Mouse (Mus musculus) telencephalon, adult 2 months (tissue): ENCODE measurements at regions not wholly inside any gene's neighbourhood (a gene's known extent, or its start where the extent isn't known, plus 50 kb on each side); places are given as distances from the start of the nearest gene placed in this dataset.

Experiments
- DNase-seq: peaks from one replicate; pipeline ENCODE4 v3.0.0-alpha.2; 2011; ENCODE audit warnings: low read depth, low spot score

DNA sequence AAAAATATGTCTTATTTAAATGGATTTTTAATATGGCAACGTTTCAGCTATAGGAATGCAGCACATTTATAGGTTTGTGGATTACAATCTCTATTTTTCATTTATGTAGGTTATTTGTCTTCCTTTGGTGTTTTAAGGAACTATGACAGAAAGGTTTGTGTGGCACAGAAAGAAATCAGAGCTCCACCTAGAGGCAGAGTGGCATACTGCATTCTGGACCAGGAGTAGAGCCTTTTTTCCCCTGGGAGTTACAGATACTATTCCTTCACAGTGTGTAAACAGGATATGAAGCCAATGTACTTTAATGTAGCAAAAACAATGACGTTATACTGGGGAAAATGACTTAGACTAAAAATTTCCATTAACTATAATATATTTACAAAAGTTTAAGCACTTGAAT lies 94.9 kb upstream of the St8sia4 start:
- DNase-seq = peak; percentile 40

DNA sequence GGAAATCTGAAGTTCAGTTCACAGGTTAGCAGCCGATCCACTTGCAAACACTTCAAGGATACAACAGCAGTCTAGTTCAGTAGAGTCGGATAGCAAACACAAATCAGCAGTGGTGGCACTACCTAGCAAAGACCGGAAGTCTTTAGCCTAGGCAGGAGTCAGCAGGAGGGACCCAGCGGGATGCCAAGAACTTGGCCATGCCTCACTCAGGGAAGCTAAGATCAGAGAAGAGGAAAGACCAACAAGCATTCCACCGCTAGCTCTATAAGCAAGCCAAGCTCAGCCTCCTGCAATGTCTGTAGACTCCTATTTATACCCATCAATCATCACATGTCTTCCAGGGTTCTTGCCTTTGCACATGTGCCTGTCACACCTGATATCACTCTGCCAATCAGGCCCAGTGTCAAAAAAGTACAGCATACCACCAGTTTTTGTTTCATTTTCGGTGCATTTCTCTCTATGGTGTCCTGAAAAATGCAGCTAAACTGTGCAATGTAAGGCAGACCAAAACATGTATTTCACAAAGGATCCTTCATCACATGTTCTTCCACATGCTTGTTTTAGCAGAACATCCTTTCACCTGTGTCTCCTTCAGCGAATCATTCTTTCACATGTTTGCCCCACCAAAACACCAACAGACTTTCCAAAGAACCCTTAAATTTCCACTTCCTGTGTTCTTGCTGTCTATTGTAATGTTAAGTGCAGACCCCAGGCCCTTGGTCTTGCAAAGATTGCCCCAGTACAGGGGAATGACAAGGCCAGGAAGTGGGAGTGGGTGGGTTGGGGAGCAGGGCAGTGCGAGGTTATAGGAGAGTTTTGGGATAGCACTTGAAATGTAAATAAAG lies 86.9 kb upstream of the St8sia4 start:
- no peak for DNase-seq

DNA sequence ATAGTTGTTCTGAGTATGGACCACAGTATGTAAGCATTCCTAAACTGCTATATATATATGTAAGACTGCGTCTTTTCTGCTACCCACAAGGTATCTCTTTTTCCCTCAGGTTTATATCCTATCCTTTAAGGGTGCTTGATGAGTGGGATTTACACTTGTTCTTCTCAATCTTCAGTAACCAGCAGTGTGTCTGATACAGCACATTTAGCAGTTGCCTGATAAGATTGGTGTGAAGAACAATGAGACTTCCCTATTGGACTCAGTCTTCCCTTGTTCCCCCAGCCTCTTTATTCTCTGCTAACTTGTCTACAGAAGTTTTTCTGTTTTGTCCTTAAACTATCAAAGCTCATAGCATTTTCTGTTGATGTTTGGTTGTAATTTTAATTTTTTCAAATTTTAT lies 86.1 kb upstream of the St8sia4 start:
- DNase-seq = no peak

GRCm38 (mm10) chr1:95748940-95749339 lies 81.6 kb upstream of the St8sia4 start:
- DNase-seq = no peak

DNA sequence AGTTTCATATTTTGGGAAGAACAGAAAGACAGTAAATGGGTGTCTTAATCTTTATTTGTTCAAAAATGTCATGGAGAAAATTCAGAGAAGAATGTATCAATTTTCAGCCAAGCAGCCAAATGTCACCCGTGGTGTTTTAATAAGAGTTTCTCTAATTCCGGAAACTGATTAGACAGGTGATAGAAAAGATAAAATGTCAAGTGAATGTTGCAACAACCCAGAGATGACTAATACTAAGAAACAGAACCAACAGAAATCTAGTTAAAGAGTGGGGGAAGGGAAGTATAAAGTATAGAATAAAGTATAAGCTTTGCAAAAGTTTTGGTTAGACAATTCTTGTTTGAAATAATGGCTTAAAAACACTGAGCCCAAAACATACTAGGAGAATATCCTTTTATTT lies 79.9 kb upstream of the St8sia4 start:
- no peak for DNase-seq

DNA sequence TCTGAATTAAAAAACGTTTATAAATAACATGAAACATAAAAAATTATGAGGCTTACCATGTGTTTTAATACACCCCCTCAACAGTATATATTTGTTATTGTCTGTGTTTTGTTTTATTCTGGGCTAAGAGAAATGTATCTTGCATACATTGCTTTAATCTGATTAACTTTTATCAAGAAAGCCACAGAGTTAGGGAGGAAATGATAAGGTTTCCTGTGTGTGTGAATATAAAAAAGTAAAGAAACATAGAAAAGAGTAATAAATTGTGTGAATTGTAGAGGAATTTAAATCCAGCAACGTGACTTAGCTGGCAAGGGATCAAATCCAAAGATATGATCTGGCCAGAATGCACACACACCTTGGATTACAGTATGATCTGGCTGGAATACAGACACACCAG lies 77.1 kb upstream of the St8sia4 start:
- no peak for DNase-seq

DNA sequence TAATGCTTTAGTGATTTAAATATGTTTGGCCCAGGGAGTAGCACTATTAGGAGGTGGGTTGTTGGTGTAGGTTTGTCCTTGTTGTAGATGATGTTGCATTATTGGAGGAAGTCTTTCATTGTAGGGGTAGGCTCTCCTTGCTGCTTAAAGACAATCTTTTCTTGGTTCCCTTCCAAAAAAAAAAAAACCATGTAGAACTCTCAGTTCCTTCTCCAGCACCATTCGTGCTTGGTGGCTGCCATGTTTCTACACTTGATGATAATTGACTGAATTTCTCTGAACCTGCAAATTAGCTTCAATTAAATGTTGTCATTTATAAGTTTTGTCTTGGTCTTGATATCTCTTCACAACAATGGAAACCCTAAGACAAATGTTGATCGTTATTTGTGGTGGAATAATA lies 76.0 kb upstream of the St8sia4 start:
- DNase-seq = no peak

GRCm38 (mm10) chr1:95719449-95719848 lies 52.1 kb upstream of the St8sia4 start:
- DNase-seq = no peak

GRCm38 (mm10) chr1:95718794-95719193 lies 51.4 kb upstream of the St8sia4 start:
- no peak for DNase-seq
